Mouse (Mus musculus) left cerebral cortex, adult 9 months (tissue): ENCODE measurements around the gene Rassf2.

Experiments
- DNase-seq, 2 experiments: peaks; one replicate each; pipeline ENCODE4 v3.0.0; 2022; ENCODE audit warnings: low spot score in 2 of 2

Rassf2 gene

DNA sequence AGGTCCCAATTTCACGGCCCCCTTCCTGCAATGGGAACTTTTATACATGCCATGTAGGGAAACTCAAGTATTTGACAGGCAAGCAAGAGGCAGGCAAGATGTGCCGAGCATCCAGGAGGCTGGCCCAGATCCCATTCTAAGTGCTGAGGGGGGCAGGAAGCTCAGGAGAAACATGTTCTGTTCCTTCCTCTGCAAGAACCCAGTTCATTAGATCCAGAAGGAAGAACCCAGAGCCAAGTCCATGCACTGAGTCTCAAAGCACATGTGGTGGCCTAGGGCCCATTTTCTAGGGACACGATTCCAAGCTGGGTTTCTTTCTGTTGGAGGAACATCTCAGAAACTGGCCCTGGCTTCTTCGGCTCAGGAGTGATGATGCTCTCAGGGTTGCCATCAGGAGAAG is 24.6 kb downstream of the Rassf2 start:
- DNase-seq, result no peak

DNA sequence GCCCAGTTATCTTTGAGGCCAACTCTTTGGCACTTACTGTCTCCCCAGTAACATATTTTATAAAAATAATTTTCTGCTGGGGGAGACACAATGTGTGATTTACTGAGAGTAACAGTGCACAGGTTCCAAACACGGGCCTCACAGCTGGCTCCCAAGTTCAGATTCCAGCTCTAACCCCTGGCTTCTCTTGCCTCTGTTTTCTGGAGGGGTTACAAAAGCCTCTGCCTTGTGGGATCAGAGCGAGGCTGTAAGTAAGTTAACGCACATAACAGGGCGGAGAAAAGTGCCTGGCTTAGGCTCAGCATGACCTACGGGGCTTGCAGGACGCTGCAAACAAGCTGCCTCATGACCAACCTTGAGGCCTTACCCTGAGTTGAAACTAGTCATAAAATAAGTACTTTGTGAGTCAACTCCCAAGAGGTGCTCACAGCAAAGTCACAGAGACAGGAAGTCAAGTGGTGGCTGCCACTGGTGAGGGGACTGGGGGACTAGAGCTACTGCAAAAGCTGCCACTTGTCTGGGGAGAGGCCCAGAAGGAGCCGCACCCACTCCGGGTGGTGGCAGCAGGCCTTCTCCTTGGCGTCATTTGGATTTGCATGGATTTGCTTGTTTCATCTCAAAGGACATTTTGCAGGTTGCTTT is 25.4 kb downstream of the Rassf2 start:
- DNase-seq, result no peak

DNA sequence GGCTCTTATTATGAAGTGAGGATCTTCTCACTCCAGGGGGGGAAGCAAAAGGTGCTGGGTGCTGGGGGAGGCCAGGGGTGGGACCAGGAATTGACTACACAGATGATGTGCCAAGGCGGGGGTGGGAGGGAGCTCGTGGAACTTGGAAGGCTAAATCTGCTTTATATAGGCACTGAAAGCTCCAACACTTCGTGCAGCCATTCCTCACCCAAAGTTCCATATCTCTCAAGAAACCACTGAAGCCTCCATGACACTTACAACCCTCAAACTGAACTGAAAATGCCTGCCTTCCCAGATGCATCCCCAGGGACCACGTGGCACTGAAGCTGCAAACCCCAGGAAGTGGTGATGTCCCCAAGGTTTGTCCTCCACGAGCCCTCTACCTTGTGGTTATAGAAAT is 26.1 kb downstream of the Rassf2 start:
- DNase-seq, result no peak

DNA sequence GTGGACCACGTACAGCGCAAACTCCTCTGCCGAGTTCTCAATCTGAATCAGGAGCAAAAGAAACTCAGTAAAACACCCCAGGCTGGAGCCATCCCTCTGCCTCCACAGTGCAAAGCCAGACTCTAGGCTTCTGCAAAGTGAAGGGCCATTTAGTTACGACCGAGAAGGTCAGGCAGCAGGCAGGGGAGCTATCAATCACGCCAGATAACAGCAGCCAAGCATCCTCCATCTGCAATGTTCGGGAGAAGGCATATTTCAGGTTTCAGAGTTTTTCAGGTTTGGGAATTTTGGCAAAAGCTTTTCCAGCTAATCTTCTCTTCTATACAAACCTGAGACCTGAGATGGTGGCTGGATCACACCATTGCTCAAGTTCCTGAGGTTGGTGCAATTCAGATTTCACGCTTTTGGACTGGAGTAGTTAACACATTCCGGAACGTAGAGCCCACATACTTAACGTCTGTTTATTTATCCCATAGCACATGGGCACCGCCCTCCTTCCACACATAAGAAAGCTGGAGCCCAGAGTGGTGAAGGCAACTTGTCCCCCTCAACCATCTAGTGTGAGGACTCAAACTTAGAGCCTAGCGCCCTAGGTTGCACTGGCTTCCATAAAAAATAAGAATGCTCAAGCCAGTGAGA is 28.2 kb downstream of the Rassf2 start:
- DNase-seq, result no peak

DNA sequence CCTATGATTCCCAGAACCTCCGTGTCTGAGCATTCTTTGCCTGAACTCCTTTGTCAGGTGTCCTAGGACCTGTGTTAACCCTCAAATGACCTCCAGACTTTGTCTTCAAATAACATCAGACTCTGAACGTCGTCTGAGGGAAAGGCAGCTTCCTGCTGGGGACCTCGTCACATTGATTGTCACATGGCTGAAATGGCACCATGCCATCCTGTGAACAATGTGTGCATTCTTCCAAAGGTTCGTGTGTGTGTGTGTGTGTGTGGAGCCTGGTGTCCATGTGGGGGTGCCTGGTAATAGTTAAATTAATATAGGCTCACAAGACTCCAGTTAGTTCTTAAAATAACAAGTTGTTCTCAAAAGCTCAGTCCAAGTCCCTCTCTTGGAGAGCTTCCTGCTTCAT is 32.7 kb downstream of the Rassf2 start:
- no peak for DNase-seq

DNA sequence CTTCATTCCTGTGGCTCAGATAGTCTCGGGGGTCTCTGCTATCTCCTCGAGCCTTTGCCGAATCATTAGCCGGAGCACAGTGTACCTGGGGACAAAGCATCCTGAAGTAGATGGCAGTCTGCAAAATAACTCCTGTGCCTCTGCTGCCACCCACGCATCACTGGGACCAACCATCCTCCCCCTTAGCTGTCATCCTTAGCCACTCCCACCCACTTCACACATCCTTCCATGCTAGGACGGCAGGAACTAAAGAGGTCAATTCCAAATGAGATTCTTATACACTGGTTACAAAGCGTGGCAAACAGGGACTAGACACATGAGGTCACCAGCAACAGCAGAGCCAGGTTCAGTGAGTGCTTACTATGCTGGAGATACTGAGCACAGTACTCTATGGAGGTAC is 33.7 kb downstream of the Rassf2 start:
- DNase-seq, result no peak

GRCm38 (mm10) chr2:131995742-131996141 is 34.3 kb downstream of the Rassf2 start:
- peak in 1 of 2 experiments; percentile 68 for DNase-seq

- DNase-seq, result no peak
Measured at GRCm38 (mm10) chr2:131994971-131995370, 35.1 kb downstream of the Rassf2 start.

DNA sequence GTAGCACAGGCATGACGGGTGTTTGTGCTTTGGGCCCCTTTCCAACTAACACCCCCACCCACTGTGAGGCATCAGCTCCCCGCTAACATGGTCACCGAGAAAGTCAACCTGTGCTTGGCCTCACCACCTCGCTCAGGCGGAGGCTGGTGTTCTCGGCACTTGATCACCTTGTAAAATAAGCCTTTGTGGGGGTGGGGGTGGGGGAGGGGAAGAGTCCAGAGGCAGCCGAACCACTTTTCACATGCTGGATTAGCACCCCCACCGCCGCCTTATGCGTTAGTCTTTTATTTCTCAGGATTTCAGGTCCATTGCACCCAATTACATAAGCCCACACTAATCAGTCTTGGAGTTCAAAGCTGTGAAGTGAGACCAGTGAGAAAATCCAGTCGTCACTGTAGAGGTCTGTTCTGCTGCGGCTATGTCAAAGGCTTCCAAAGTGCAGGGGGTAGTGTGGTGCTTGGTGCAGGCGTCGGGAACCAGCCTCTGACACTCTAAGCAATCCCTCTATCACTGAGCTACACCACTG is 36.4 kb downstream of the Rassf2 start:
- DNase-seq, result no peak

DNA sequence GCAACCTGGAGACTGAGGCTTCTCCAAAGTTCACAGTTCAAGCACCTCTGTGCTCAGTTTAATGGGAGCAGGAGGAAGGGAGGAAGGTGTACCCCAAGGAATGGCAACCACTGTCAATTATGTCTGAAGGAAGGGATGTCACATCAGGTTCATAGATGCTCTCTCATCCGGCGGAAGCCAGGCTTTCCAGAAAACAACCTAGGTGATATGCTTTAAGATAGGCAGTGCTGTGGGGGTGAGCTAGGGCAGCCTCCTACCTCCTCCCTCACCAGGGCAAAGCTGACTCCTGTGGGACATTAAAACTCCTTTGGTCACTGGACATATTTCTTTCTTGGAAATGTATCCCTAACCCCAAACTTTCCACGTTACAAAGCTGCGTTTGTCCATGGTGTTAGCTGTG is 36.9 kb downstream of the Rassf2 start:
- DNase-seq, result no peak

GRCm38 (mm10) chr2:131992487-131992886 is 37.6 kb downstream of the Rassf2 start:
- no peak for DNase-seq

- no peak for DNase-seq
Measured at GRCm38 (mm10) chr2:131988550-131988949, 41.5 kb downstream of the Rassf2 start.

GRCm38 (mm10) chr2:131987950-131988349 is 42.1 kb downstream of the Rassf2 start:
- DNase-seq, result no peak

DNA sequence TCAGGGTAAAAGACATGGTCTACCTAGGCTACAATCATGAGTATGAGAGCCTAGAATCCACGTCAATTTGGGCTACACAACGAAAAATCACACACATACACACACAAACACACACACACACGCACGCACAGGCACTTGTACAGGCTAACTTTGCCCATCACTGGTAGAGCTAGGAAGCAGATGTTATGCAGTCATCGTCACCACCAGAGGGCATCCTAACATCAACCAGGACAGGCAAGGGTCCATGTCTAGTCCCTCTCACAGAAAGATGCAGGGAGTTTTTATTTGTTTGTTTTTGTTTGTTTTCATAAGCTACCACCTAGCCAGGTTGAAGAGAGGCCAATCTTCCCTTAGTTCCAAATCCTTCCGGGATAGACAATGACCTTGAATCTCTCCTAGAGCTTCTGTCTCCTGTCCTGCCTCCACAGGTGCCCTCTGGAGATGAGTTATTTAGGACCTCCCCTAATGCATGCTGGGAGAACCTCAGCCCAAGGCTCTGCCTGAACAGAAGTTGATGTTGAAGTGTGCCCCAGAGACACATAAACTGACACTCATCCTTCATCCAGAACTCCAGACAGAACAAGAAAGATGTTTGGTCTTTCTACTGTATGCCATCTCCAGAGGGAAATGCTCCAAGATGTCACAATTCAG is 47.4 kb downstream of the Rassf2 start:
- peak in 1 of 2 experiments; percentile 68 for DNase-seq

GRCm38 (mm10) chr2:131980866-131981265 is 49.2 kb downstream of the Rassf2 start:
- peak in 1 of 2 experiments; percentile 1 for DNase-seq

DNA sequence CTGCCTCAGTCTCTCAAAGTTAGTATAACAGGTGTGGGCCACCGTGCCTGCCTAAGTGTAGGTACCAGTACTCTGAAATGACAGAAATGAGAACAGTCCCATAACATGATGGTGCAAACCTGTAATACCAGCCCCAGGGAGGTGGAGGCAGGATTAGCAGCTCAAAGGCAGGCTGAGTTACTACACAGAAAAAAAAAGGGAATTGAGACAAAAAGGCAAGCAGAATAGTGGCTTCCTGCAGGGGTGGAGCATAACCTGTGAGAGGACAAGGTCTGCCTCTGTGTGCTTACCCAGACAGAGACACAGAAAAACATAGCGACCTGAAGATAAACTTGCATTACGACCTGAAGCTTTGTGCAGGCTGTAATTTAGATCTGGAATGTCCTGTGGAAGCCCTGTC is 53.4 kb downstream of the Rassf2 start:
- DNase-seq, result no peak

DNA sequence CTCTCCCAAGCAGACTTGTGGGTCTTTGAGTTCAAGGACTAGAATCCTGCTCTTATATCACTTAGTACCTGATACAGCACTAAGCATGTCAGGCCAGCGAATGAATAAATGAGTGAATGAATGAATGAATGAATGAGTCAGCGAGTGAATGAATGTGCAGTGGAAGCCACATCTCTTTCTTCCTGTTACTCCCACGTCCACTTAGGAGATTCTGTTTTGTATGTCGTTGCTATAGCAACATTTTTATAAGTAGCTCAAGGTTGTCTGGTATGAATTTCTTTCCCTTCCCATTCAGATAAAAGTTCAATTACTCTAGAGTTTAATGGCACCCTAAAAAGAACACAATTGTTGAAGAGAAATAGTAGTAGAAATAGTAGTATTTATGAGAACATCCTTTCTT is 59.0 kb downstream of the Rassf2 start:
- no peak for DNase-seq

DNA sequence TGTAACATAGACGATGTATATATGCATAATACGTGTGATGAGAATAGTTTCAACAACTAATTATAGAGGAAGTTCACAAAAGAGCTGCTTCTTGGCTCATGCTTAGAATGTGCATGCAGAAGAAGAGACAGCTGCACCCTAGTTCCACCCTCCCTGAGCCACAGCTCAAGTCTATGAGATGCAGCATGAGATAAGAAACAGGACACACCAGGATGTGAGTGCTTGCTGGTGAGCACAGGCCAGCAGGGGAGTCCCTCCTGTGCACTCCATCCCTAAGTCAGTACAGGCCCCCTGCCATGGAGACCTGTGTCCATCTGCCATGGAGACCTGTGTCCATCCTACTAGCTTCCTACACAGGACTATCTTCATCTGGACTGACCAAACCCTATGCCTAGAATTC is 59.5 kb downstream of the Rassf2 start:
- DNase-seq, result no peak

DNA sequence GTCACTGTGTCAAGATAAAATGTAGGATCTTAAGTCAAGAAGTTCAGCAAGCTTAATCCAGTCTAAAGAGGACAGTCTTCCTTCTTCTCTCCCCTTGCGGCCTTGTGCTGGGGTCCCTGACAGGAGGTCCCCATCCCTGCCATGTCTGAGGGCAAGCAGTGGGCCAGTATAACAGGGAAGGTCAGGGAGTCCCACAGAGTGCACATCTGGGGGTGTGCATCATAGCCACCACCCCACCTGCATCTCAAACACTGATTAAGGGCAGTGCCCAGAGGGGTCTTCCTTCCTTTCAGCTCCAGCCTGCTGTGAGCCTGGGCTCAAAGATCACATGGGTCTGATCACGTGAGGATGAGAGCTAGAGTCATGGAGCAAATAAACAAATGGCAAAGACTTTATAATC is 68.4 kb downstream of the Rassf2 start:
- DNase-seq, result no peak

- no peak for DNase-seq
Measured at GRCm38 (mm10) chr2:131957731-131958222, 72.3 kb downstream of the Rassf2 start.

DNA sequence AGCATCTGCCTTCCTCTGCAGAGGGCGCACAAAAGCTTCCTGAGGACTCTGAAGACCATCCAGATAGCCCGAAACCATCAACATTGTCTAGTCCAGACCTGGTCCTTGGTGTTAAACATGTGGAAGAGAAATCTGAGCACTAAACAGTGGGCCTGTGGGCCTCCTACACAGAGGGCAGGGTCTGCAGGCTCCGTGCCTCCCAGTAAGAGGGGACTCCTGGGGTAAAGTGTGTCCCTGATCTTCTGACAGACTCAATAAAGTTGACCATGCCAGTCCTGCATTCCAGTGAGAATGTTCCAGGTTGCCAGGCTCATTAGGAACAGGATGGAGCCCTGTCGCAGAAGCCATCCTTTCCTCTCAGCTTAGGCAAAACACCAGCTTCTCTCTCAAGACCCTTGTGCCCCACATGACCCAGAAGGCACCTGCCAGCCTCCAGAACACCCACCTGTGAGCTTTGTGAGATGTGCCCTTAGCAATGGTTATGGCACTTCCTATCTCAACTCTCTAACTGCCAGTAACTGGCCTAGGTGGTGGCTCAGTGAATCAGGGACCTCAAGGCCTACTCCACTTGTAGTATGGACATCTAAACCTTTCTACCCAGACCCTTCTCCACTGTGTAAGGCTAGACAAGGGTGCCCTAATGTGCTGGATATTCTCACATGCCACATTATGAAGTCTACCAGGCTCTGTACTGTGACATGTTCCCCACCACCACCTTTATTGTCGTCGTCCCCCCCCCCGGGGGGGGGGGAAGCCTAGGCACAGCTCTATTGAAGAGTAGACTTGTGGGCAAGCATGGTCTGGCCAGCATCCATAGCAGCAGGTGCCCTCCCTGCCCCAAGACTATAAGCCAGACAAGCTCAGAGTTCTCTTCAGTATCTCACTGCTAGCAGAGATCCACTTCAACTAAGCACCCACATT is 73.5 kb downstream of the Rassf2 start:
- DNase-seq, result no peak

DNA sequence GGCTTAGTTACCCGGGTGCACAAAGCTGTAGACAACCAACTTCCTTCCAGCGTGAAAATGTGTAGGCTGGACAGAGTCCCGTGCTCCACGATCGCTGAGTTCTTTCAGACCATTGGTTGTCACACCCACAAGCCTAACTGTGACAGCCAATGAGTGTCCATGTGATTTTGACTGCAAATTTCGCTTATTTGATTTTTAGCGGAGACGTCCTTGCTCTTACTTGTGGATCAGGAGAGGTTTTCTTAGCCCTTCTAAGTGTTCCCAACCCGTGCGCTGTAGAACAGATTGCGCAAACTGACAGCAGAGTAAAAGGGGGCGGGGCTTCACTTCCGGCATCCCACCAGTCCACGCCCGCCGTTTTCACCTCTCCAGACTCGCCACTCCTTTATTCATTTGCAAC is 74.8 kb downstream of the Rassf2 start:
- no peak for DNase-seq
